Mouse (Mus musculus) limb, embryonic 15.5 days (tissue): Measurements from ENCODE around the gene Lekr1. TPM values are rescaled to one million over a fixed set of nuclear protein-coding genes. Genes with fewer than 3 reads are reported as not detected.

Source experiments
- ATAC-seq: fragments of 200-750 bp; cut with Nextera tagmentation; 2 replicates; pipeline ENCODE4 v1.8.0; 2017; ENCODE audit warnings: low read depth, moderate TSS enrichment; ENCODE audit not compliant: insufficient number of reproducible peaks, low FRiP score, low TSS enrichment
- H3K27ac ChIP-seq: fragments of 300-500 bp; sonication (generic); 2 replicates; pipeline ENCODE4 v1.5.1; 2015; ENCODE audit warnings: moderate library complexity, mild to moderate bottlenecking, inconsistent platforms
- H3K27me3 ChIP-seq: fragments of 300-500 bp; sonication (generic); 2 replicates; pipeline ENCODE4 v1.6.1; 2015; ENCODE audit warnings: inconsistent platforms
- H3K36me3 ChIP-seq: fragments of 300-500 bp; sonication (generic); 2 replicates; pipeline ENCODE4 v1.6.1; 2015; ENCODE audit warnings: inconsistent platforms
- H3K4me1 ChIP-seq: fragments of 300-500 bp; sonication (generic); 2 replicates; pipeline ENCODE4 v1.6.1; 2015; ENCODE audit warnings: inconsistent platforms
- H3K4me2 ChIP-seq: fragments of 300-500 bp; sonication (generic); 2 replicates; pipeline ENCODE4 v1.6.1; 2015; ENCODE audit warnings: mild to moderate bottlenecking, inconsistent platforms
- H3K4me3 ChIP-seq: fragments of 300-500 bp; sonication (generic); 2 replicates; pipeline ENCODE4 v1.5.1; 2015; ENCODE audit warnings: mild to moderate bottlenecking, inconsistent platforms
- H3K9ac ChIP-seq: fragments of 300-500 bp; sonication (generic); 2 replicates; pipeline ENCODE4 v1.6.1; 2015; ENCODE audit warnings: inconsistent platforms
- H3K9me3 ChIP-seq: fragments of 300-500 bp; sonication (generic); 2 replicates; pipeline ENCODE4 v1.6.1; 2016; ENCODE audit warnings: inconsistent platforms
- WGBS: fragments of 180-500 bp; shearing (Covaris S2); methylation state at CpG from one replicate; pipeline ENCODE4 v1.1.7; 2015; 5-methylcytosine and 5-hydroxymethylcytosine counted together
- polyA plus RNA-seq: library from polyadenylated mRNA; unstranded; fragments of >200 nt; fragmentation: Nextera tagmentation; extraction: Ambion mirVana; gene quantifications from 2 replicates; pipeline ENCODE4 v1.2.1, GENCODE M21; 2015

Gene Lekr1
- polyA plus RNA-seq, 1 experiment from 2014 or later, result 7.2 TPM

DNA sequence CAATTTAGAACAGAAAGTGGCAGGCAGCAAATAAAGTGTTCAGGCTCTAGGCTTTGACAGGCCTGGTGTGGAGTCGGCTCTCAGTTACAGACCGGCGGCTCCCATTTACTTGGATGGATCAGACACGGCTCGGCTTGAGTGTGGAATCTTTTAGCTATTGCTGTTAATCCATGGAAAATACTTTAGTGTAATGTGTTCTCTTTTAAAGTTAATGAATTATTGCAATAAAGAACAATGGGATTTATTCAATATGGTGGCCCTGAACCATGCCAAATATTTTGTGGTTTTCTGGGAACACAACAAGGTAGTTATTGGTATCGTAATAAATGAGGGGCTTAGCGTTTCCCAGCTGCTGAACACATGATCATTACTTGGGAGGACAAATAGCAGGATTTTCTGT lies 28.7 kb upstream of the Lekr1 start:
- H3K27me3 ChIP-seq, result no peaks in the 10 kb centered on the region
- H3K4me3 ChIP-seq, result no peak overlapping the region
- peaks cover 4% of the 10 kb centered on the region; the same call in 1 of the 2 replicates for H3K4me1 ChIP-seq
- WGBS, result 32% methylated on average over 7 of the region's 7 CpGs
- H3K27ac ChIP-seq, result no peak overlapping the region
- H3K9me3 ChIP-seq, result no peaks in the 10 kb centered on the region
- 0 out of 2 replicates have a peak, but pooled peaks have one; percentile 55 for ATAC-seq
- no peak overlapping the region for H3K9ac ChIP-seq
- H3K4me2 ChIP-seq, result no peak overlapping the region
- H3K36me3 ChIP-seq, result no peaks in the 10 kb centered on the region

- no peak for ATAC-seq
- no peak overlapping the region for H3K4me2 ChIP-seq
- H3K27me3 ChIP-seq, result no peaks in the 10 kb centered on the region
- 61% methylated on average over 11 of the region's 11 CpGs for WGBS
- H3K9ac ChIP-seq, result no peak overlapping the region
- no peak overlapping the region for H3K27ac ChIP-seq
- H3K9me3 ChIP-seq, result no peaks in the 10 kb centered on the region
- H3K4me3 ChIP-seq, result no peak overlapping the region
- peaks cover 4% of the 10 kb centered on the region; the same call in 1 of the 2 replicates for H3K4me1 ChIP-seq
- H3K36me3 ChIP-seq, result no peaks in the 10 kb centered on the region
Observed at GRCm38 (mm10) chr3:65638896-65639295, 27.1 kb upstream of the Lekr1 start.

- 66% methylated on average over 5 of the region's 5 CpGs for WGBS
- Histone ChIP-seq H3K4me2 (no peak overlapping the region), H3K27me3 (no peaks in the 10 kb centered on the region), H3K9me3 (no peaks in the 10 kb centered on the region), H3K4me3 (no peak overlapping the region), H3K36me3 (no peaks in the 10 kb centered on the region), H3K27ac (no peak overlapping the region), H3K4me1 (peaks cover 4% of the 10 kb centered on the region; the same call in 1 of the 2 replicates), H3K9ac (no peak overlapping the region)
- ATAC-seq, result no peak
Observed at GRCm38 (mm10) chr3:65639454-65640014, 26.5 kb upstream of the Lekr1 start.

- H3K4me1 ChIP-seq, result peaks cover 4% of the 10 kb centered on the region; the same call in 1 of the 2 replicates
- no peak overlapping the region for H3K27ac ChIP-seq
- no peaks in the 10 kb centered on the region for H3K9me3 ChIP-seq
- no peak overlapping the region for H3K9ac ChIP-seq
- no peaks in the 10 kb centered on the region for H3K27me3 ChIP-seq
- WGBS, result 78% methylated on average over 2 of the region's 2 CpGs
- H3K4me2 ChIP-seq, result no peak overlapping the region
- H3K4me3 ChIP-seq, result no peak overlapping the region
- no peaks in the 10 kb centered on the region for H3K36me3 ChIP-seq
- ATAC-seq, result no peak
Observed at GRCm38 (mm10) chr3:65642959-65643358, 23.1 kb upstream of the Lekr1 start.

DNA sequence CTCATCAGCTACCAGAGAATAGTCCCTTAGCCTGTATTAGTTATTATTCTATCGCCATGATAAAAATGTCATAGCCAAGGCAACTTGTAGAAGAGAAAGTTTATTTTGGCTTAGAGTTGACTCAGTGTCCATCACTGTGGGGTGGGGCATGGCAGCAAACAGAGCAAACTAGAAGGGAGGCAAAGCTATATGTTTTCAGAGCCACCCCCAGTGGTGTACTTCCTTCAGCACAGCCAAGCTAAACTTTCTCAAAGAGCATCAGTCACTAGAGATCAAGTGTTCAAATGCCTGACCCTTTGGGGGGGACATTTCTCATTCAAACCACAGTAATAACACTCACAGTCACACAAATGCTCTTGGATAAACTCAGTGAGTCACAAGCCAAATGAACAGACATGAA lies 22.4 kb upstream of the Lekr1 start:
- no peak overlapping the region for H3K4me3 ChIP-seq
- no peaks in the 10 kb centered on the region for H3K9me3 ChIP-seq
- no peaks in the 10 kb centered on the region for H3K36me3 ChIP-seq
- no peak overlapping the region for H3K27ac ChIP-seq
- no peak overlapping the region for H3K9ac ChIP-seq
- no peak overlapping the region for H3K4me2 ChIP-seq
- no peak for ATAC-seq
- WGBS, result 84% methylated on average over 1 of the region's 1 CpGs
- H3K27me3 ChIP-seq, result no peaks in the 10 kb centered on the region
- H3K4me1 ChIP-seq, result peaks cover 4% of the 10 kb centered on the region; the same call in 1 of the 2 replicates

- WGBS, result 84% methylated on average over 8 of the region's 8 CpGs
- no peak overlapping the region for H3K9ac ChIP-seq
- no peak overlapping the region for H3K4me2 ChIP-seq
- H3K27me3 ChIP-seq, result peaks cover 3% of the 10 kb centered on the region; the same call in 1 of the 2 replicates
- ATAC-seq, result no peak
- no peak overlapping the region for H3K27ac ChIP-seq
- H3K4me3 ChIP-seq, result no peak overlapping the region
- no peaks in the 10 kb centered on the region for H3K4me1 ChIP-seq
- H3K9me3 ChIP-seq, result no peaks in the 10 kb centered on the region
- H3K36me3 ChIP-seq, result no peaks in the 10 kb centered on the region
Observed at GRCm38 (mm10) chr3:65647592-65647991, 18.4 kb upstream of the Lekr1 start.

GRCm38 (mm10) chr3:65648913-65649312 lies 17.1 kb upstream of the Lekr1 start:
- Histone ChIP-seq H3K27me3 (peaks cover 3% of the 10 kb centered on the region; the same call in 1 of the 2 replicates), H3K4me2 (no peak overlapping the region), H3K9me3 (no peaks in the 10 kb centered on the region), H3K9ac (no peak overlapping the region), H3K36me3 (no peaks in the 10 kb centered on the region), H3K27ac (no peak overlapping the region), H3K4me3 (no peak overlapping the region), H3K4me1 (no peaks in the 10 kb centered on the region)
- no peak for ATAC-seq
- WGBS, result 54% methylated on average over 1 of the region's 1 CpGs

- H3K9me3 ChIP-seq, result no peaks in the 10 kb centered on the region
- H3K27me3 ChIP-seq, result peaks cover 9% of the 10 kb centered on the region; the same call in 1 of the 2 replicates
- H3K27ac ChIP-seq, result no peak overlapping the region
- no peaks in the 10 kb centered on the region for H3K4me1 ChIP-seq
- 34% methylated on average over 7 of the region's 7 CpGs for WGBS
- no peak for ATAC-seq
- H3K4me3 ChIP-seq, result no peak overlapping the region
- no peaks in the 10 kb centered on the region for H3K36me3 ChIP-seq
- H3K4me2 ChIP-seq, result no peak overlapping the region
- no peak overlapping the region for H3K9ac ChIP-seq
Observed at GRCm38 (mm10) chr3:65650156-65650815, 15.7 kb upstream of the Lekr1 start.

GRCm38 (mm10) chr3:65654541-65655206 lies 11.4 kb upstream of the Lekr1 start:
- WGBS, result 17% methylated on average over 10 of the region's 10 CpGs
- Histone ChIP-seq H3K27me3 (peaks cover 25% of the 10 kb centered on the region), H3K4me3 (no peak overlapping the region), H3K9me3 (no peaks in the 10 kb centered on the region), H3K36me3 (no peaks in the 10 kb centered on the region), H3K9ac (no peak overlapping the region), H3K27ac (no peak overlapping the region), H3K4me1 (0 out of 2 replicates have a peak, but pooled peaks cover 7% of the 10 kb centered on the region), H3K4me2 (no peak overlapping the region)
- no peak for ATAC-seq

GRCm38 (mm10) chr3:65656451-65656850 lies 9.6 kb upstream of the Lekr1 start:
- H3K4me1 ChIP-seq, result 0 out of 2 replicates have a peak, but pooled peaks cover 7% of the 10 kb centered on the region
- no peak overlapping the region for H3K27ac ChIP-seq
- H3K27me3 ChIP-seq, result peaks cover 25% of the 10 kb centered on the region
- WGBS, result 77% methylated on average over 7 of the region's 7 CpGs
- no peaks in the 10 kb centered on the region for H3K36me3 ChIP-seq
- no peak overlapping the region for H3K4me2 ChIP-seq
- no peak for ATAC-seq
- no peaks in the 10 kb centered on the region for H3K9me3 ChIP-seq
- no peak overlapping the region for H3K4me3 ChIP-seq
- no peak overlapping the region for H3K9ac ChIP-seq

- Histone ChIP-seq H3K4me1 (0 out of 2 replicates have a peak, but pooled peaks cover 7% of the 10 kb centered on the region), H3K27me3 (peaks cover 25% of the 10 kb centered on the region), H3K9me3 (no peaks in the 10 kb centered on the region), H3K4me2 (no peak overlapping the region), H3K27ac (no peak overlapping the region), H3K4me3 (no peak overlapping the region), H3K9ac (no peak overlapping the region), H3K36me3 (no peaks in the 10 kb centered on the region)
- no peak for ATAC-seq
- WGBS, result 54% methylated on average over 12 of the region's 12 CpGs
Observed at GRCm38 (mm10) chr3:65656902-65657660, 8.9 kb upstream of the Lekr1 start.
